Mouse (Mus musculus): Measurements from ENCODE around the gene Slc7a5. TPM values are rescaled to one million over a fixed set of nuclear protein-coding genes. Genes with fewer than 3 reads are reported as not detected.

The Slc7a5 gene
- total RNA-seq, 2 experiments from 2014 or later, result 61.9 to 73.8 TPM

- DNase-seq (ENCODE audit: low spot score in 2 of 2), result peak; percentile 50 to 71
- intact Hi-C loops (cut with DNase I), result loop anchor here (5.0 kb wide), 1 partner anchor 115 kb away; no protein-coding TSS in a partner anchor
Measured at GRCm38 (mm10) chr8:121832503-121832902, 75.0 kb downstream of the Slc7a5 start.

GRCm38 (mm10) chr8:121832061-121832460, 75.4 kb downstream of the Slc7a5 start:
- intact Hi-C loops (cut with DNase I), result loop anchor here (5.0 kb wide), 1 partner anchor 115 kb away; no protein-coding TSS in a partner anchor
- DNase-seq (ENCODE audit: low spot score in 2 of 2), result no peak

Other genes starting within 250 kb of the Slc7a5 start
- 100 to 1,000 TPM; 280 to 293 TPM for gene Jph3, start 178.1 kb downstream of the Slc7a5 start, total RNA-seq (2021)
- gene Klhdc4, start 78.1 kb downstream of the Slc7a5 start, total RNA-seq (2021), result 10 to 100 TPM; 29.0 to 34.2 TPM
- gene Car5a, start 37.2 kb upstream of the Slc7a5 start, total RNA-seq (2021), result not detected
- gene Banp, start 42.1 kb upstream of the Slc7a5 start, total RNA-seq (2021), result 10 to 100 TPM; 25.8 to 47.8 TPM

Measured in left cerebral cortex, postnatal 36 days (tissue).